Mouse (Mus musculus): ENCODE measurements around the gene Bcl11b.

DNA sequence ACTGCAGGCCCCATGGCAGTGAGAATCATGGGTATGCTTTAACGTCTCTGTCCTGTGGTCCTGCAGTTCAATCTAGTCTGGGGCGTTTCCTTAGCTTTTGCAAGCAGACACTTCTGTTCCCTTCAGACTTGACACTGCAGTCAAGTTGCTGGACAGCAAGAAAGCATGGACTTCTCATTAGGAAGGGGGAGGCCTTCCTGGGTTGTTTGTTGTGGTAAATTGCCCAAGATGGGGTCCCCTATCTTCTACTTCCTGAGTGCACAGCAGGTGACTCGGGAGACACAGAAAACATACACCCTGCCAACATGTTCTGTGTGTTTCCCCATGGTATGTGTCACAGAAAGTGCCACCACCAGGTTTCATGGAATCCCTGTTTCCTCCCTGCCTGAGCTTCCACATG lies 79.4 kb downstream of the Bcl11b start:
- TF ChIP-seq GATA1 (IDR thresholded peaks at IDR 0.05; ENCODE audit: low read length) (no peak), TAL1 (IDR thresholded peaks at IDR 0.05; ENCODE audit: low read length) (no peak)
